Mouse (Mus musculus): ENCODE results near the gene Gcnt2.
"Not testable (repeated sequence)": the region's sequence is repeated elsewhere in the genome, so short reads cannot be mapped to it uniquely, and the experiment has no call there.

Gene Gcnt2

DNA sequence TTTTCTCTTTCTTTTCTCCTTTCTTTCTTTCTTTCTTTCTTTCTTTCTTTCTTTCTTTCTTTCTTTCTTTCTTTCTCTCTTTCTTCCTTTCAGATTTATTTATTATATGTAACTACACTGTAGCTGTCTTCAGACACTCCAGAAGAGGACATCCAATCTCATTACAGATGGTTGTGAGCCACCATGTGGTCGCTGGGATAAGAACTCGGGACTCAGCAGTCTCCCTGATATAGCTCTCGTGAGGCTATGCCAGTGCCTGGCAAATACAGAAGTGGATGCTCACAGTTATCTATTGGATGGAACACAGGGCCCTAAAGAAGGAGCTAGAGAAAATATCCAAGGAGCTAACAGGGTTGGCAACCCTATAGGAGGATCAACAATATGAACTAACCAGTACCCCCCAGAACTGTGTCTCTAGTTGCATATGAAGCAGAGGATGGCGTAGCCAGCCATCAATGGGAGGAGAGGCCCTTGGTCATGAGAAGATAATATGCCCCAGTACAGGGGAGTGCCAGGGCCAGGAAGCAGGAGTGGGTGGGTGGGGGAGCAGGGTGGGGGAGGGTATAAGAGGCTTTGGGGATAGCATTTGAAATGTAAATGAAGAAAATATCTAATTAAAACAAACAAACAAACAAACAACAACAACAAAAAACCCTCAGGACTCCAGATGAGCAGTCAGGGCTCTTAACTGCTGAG is 128.2 kb downstream of the Gcnt2 start:
- in situ Hi-C loops (cut with MboI, MseI) = not testable (repeated sequence)

DNA sequence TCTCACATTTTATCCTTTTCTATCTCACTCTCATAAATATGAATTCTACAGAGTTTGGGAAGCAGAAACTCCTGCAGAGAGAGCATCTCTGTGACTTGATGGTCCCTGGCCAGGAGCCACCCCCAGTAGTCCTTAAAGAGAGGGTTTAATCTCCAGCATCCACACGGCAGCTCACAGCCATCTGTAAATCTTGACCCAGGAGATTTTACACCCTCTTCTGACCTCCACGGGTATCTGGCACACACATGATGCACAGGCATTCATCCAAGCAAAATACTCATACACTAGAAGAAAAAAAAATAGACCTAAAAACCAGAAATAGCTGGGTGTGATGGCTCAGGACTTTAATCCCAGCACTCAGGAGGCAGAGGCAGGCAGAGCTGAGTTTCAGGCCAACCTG is 128.9 kb downstream of the Gcnt2 start:
- in situ Hi-C loops (cut with MboI, MseI) = no loop called here

DNA sequence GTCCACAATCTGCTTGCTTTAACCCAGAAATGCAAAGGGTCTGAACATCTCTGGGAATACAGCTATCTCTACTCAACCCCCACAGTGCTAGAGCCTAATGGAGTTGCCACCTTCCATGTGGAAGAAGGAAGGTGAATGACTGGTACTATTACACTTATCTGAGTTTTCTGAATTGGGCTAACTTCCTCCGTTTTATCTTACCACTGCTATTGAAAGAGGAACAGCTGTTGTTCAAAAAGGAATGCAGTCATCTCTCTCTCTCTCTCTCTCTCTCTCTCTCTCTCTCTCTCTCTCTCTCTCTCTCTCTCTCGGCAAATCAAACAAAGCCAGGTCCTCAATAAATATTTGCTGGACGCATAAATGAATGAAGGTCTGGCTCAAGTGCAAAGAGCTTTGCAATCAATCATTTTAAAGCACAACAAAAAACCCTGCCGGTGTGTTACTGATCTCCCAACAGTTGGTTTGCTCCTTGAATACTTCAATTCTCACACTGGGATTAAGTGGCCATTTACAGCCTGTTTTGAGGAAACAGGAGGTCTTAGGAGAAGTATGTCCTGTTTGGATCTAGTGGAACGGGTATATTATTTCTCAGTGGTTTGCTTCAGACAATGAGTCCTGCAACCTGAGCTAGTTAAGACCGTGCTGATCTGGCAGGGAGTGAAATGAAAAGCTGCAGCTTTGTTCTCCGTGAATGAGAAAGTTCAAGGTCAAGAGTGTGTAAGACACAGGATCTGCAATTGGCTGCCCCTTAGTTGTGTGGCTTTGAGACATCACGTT is 135.1 kb downstream of the Gcnt2 start:
- in situ Hi-C loops (cut with MboI, MseI) = no loop called here

DNA sequence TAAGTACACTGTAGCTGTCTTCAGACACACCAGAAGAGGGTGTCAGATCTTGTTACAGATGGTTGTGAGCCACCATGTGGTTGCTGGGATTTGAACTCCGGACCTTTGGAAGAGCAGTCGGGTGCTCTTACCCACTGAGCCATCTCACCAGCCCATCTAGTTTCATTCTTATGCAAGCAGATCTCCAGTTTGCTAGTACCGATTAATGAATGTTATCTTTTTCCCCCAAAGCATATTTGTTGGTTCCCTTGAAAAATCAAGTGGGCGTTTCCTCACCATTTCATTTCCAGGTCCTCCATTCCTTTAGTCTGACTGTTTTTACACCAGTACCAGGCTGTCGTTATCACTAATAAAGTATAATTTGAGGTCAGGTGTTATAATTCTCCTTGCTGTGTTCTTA is 139.0 kb downstream of the Gcnt2 start:
- in situ Hi-C loops (cut with MboI, MseI) = not testable (repeated sequence)

DNA sequence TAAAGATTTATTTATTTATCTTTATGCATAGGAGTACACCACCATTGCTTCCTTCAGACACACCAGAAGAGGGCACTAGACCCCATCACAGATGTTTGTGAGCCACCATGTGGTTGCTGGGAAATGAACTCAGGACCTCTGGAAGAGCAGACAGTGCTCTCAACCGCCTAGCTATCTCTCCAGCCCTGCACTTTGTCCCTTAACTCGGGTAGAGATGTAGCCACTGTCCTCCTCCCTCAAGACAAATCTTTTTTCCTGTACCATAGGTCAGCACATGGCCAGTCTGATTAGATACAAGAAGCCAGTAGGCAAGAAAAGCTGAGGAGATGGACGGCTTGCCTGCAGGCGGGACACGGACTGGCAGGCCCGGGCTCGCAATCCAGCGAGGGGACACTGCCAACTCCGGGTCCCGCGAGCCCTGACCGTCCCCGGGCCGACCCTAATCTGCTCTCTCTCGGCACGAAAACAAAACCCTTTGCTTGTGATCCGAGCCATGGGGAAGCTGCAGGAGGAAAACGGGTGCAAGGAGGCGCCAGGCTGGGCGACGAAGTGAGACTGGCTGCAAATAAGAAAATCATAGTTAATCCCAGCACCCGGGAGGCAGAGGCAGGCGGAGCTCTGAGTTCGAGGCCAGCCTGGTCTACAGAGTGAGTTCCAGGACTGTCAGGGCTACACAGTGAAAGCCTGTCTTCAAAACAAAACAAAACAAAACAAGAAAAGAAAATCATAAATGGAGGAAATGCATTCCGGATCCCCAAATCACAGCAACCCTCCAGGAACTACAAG is 140.8 kb downstream of the Gcnt2 start:
- in situ Hi-C loops (cut with MboI, MseI) = no loop called here

DNA sequence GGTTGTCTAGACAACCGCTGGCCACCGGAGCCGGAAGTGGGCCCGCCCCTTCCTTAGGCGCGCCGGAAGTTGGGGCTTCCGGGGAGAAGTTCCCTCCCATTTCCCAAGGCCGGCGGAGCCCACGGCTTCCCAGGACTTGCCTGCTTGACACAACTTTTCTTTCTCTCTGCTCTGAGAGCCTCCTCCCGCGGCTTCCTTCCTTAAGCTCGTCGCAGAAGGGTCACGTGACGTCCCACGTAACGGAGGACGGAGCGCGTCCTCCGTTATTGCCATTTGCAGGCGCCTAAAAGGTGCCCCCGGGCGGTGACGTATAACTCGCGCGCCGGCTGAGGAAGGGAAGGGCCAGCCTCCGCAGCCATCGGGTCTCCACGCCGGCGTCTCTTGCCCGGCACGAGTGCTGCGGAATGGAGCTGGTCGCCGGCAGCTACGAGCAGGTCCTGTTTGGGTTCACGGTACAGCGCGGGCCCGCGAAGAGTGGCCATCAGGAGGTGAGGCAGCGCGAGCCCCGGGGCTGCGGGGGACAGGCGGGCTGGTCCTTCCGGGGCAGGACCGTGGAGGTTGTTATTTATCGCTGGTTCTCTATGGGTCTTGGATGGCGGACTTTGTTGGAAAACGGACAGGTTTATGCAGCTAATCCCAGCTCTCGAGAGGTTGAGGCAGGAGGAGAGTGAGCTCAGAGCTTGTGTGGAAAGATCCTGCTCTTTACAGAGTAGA is 141.5 kb downstream of the Gcnt2 start, which contains the start of gene Pak1ip1:
Gene Pak1ip1, plus strand, starts transcription at position 98 of the 714 bp plus-strand sequence.
- in situ Hi-C loops (cut with MboI, MseI) = no loop called here

DNA sequence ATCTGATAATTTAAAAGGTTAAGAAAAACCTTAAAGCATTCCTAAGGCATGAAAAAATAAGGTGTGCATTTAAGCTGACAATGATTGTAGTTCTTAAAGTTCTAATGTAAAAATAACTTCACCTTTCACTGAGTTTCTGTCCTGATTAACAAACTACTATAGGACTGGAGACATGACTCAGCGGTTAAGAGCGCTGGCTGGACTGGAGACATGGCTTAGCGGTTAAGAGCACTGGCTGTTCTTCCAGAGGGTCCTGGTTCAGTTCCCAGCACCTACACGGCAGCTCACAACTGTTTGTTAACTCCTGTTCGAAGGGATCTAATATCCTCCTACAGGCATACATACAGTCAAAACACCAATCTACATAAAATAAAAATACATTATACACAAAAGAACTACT is 142.4 kb downstream of the Gcnt2 start:
- in situ Hi-C loops (cut with MboI, MseI) = no loop called here

DNA sequence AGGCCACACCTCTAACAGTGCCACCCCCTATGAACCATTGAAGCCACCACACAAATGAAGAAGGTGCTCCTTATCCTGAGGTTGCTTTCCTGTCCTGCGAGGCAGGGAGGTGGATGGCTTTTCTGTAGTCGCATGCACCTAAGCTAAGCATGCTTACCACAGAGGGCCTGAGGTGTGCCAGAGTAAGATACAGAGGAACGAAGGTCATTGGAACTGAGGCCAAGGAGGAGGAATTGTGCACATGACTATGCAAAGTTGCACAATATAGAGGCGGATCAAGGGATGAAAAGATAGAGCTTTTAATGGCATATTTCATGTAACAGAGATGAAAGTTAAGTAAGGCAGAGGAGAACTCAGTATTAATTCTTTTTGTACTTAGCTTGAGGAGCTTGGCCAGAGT is 146.7 kb downstream of the Gcnt2 start:
- in situ Hi-C loops (cut with MboI, MseI) = no loop called here

DNA sequence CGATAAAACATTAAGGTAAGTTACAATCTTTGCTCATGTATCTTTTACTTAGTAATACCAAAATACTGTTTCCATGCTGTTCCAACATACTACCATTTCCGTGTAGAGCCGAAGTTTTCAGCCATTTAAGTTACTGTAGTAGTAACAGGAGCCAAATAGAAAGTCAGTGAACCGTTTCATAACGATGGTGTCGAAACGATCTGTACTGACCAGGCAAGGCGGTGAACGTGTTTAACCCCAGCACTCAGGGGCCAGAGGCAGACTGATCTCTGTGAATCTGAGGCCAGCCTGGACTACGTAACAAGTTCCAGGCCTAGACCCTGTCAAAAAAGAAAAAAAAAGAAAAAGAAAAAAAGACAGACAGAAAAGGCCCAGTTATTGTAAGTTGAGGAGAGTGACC is 148.7 kb downstream of the Gcnt2 start:
- in situ Hi-C loops (cut with MboI, MseI) = no loop called here

DNA sequence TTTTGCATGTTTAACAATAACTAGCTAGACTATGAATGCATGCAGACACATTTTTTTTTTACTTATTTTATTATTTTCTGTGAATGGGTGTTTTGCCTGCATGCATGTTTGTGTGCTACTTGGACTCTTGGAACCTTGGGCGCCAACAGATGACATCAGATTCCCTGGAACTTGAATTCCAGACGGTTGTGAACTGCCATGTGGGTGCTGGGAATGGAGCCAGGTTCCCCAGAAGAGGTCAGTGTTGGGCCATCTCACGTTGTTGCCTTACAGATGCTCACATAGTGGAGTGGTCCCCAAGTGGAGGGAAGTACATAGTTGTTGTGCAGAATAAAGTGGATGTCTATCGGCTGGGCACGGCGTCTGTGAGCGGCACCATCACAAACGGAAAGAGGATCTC is 149.4 kb downstream of the Gcnt2 start:
- in situ Hi-C loops (cut with MboI, MseI) = no loop called here
